Mouse (Mus musculus) hindbrain, embryonic 15.5 days (tissue): Measurements from ENCODE around the gene Nr1i3. TPM values are rescaled to one million over a fixed set of nuclear protein-coding genes. Genes with fewer than 3 reads are reported as not detected.

ENCODE experiments used
- ATAC-seq: fragments of 200-750 bp; cut with Nextera tagmentation; 2 replicates; pipeline ENCODE4 v1.8.0; 2017; ENCODE audit warnings: low read depth, moderate number of reproducible peaks, moderate TSS enrichment; ENCODE audit not compliant: low FRiP score
- H3K27ac ChIP-seq: fragments of 300-500 bp; sonication (generic); replicated peaks from 2 replicates; pipeline ENCODE4 v1.5.1; 2015; ENCODE audit warnings: mild to moderate bottlenecking, inconsistent platforms
- H3K27me3 ChIP-seq: fragments of 300-500 bp; sonication (generic); 2 replicates; pipeline ENCODE4 v1.6.1; 2015; ENCODE audit warnings: control low read depth, inconsistent platforms
- H3K36me3 ChIP-seq: fragments of 300-500 bp; sonication (generic); 2 replicates; pipeline ENCODE4 v1.6.1; 2015; ENCODE audit warnings: control low read depth, inconsistent platforms
- H3K4me1 ChIP-seq: fragments of 300-500 bp; sonication (generic); replicated peaks from 2 replicates; pipeline ENCODE4 v1.6.1; 2015; ENCODE audit warnings: control low read depth, inconsistent platforms
- H3K4me2 ChIP-seq: fragments of 300-500 bp; sonication (generic); 2 replicates; pipeline ENCODE4 v1.6.1; 2015; ENCODE audit warnings: moderate library complexity, mild to moderate bottlenecking, inconsistent platforms
- H3K4me3 ChIP-seq: fragments of 300-500 bp; sonication (generic); 2 replicates; pipeline ENCODE4 v1.5.1; 2015; ENCODE audit warnings: mild to moderate bottlenecking, inconsistent platforms
- H3K9ac ChIP-seq: fragments of 300-500 bp; sonication (generic); 2 replicates; pipeline ENCODE4 v1.6.1; 2015; ENCODE audit warnings: inconsistent platforms
- H3K9me3 ChIP-seq: fragments of 300-500 bp; sonication (generic); 2 replicates; pipeline ENCODE4 v1.6.1; 2016; ENCODE audit warnings: control low read depth, inconsistent platforms
- WGBS: fragments of 180-500 bp; shearing (Covaris S2); methylation state at CpG from one replicate; pipeline ENCODE4 v1.1.7; 2015; 5-methylcytosine and 5-hydroxymethylcytosine counted together
- polyA plus RNA-seq: library from polyadenylated mRNA; unstranded; fragments of >200 nt; fragmentation: Nextera tagmentation; extraction: Ambion mirVana; gene quantifications from 2 replicates; pipeline ENCODE4 v1.2.1, GENCODE M21; 2015

Nr1i3 gene
- polyA plus RNA-seq, 1 experiment from 2014 or later, result 0.49 TPM

DNA sequence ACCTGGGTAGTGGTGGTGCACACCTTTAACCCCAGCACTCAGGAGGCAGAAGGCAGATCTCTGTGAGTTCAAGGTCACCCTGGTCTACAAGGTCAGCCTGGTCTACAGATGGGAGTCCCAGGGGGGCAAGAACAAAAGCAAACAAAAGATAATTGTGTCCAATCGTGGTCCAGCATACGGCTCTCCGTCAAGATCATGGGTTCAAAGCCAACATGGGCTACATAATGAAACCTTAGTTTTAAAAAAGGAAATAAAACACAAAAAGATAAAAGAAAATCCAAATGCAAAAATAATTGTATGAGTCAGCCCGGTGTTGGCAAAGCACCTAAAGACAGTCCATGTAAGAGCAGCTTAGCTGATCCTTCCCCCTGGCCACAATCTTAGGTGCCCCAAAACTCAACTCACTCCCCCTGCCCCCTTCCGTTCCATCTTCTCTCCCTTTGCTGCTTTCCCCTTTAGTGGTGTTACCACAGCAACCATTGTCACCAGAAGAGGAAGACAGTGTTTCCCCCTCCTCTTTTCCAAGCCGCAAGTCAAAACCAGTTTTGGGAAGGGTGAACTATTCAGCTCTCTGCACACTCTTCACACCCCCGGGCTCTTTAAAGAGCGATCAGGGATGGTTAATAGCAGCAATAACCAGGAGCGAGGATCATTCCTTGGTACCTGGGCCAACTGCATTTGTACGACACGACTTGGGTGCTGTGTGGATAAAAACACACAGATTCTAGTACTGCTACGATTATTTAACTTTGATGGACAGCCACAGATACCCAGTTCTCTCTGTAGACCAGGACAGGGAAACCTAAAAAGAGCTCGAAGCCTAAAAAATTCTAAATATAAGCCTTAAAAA, 25.7 kb upstream of the Nr1i3 start:
- no peak overlapping the region for H3K9ac ChIP-seq
- no peak overlapping the region for H3K27ac ChIP-seq
- H3K9me3 ChIP-seq, result no peaks in the 10 kb centered on the region
- H3K4me2 ChIP-seq, result 0 out of 2 replicates have a peak overlapping the region, but pooled peaks have one; percentile 18
- H3K36me3 ChIP-seq, result no peaks in the 10 kb centered on the region
- WGBS, result 22% methylated on average over 13 of the region's 13 CpGs
- ATAC-seq, result 0 out of 2 replicates have a peak, but pooled peaks have one; percentile 44
- no peak overlapping the region for H3K4me3 ChIP-seq
- H3K4me1 ChIP-seq, result peaks cover 26% of the 10 kb centered on the region
- no peaks in the 10 kb centered on the region for H3K27me3 ChIP-seq

DNA sequence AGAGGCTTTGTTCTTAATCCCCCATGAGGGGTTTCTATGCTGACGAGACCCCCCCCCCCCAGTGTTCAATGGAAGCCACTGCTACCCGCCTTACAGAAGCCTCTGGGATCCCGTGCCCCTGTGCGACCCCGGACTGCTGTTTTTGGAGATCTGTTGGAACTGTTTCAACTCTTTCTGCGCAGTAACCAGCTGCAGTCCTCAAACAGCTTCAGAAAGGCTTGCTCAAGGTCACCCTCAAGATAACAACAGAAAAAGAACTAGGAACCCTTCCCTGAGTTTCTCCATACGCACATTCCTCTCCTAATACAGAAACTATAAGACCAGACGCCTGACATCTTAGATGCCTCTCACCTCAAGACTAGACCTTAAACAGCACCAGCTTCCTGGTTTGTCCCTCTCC, 24.7 kb upstream of the Nr1i3 start:
- H3K4me1 ChIP-seq, result peaks cover 35% of the 10 kb centered on the region
- no peaks in the 10 kb centered on the region for H3K36me3 ChIP-seq
- WGBS, result 8% methylated on average over 8 of the region's 8 CpGs
- no peak overlapping the region for H3K9ac ChIP-seq
- H3K9me3 ChIP-seq, result no peaks in the 10 kb centered on the region
- no peak overlapping the region for H3K4me3 ChIP-seq
- H3K27ac ChIP-seq, result peak overlapping the region; percentile 30; the same call in 1 of the 2 replicates
- peak overlapping the region; percentile 21; the same call in 1 of the 2 replicates for H3K4me2 ChIP-seq
- ATAC-seq, result no peak; the same call in 1 of the 2 replicates
- peaks cover 1% of the 10 kb centered on the region; the same call in 1 of the 2 replicates for H3K27me3 ChIP-seq

DNA sequence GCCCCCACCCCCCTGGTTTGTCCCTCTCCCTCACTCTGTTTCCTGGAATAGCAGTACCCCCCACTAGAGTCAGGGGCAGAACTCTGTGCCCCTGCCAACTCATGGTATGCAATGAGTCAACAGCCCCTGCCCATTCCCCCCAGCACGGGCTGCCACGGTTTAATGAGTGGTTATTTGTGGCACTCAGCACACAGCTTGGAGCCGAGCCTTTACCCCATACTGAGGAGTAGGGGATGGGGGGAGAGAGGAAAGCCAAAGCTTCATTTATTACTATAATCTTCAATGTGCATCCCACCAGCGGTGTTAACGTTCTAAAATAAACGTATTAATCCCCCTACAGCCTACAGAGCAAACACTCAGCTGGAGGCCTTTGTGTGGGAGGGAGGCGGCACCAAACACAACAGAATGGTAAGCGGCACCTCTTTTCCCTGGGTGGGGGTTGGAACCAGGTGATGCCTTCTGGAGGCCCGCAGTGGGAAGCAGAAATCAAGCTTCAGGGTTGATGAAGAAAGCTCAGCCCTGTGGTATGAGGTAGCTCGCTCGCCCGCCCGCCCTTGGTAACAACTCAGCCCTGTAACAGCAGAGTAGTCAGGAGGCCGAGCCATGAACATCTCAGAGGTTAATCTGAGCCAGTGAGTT, 24.2 kb upstream of the Nr1i3 start:
- Histone ChIP-seq H3K27me3 (peaks cover 7% of the 10 kb centered on the region; the same call in 1 of the 2 replicates), H3K4me1 (peaks cover 39% of the 10 kb centered on the region), H3K9ac (no peak overlapping the region), H3K4me3 (no peak overlapping the region), H3K9me3 (no peaks in the 10 kb centered on the region), H3K36me3 (no peaks in the 10 kb centered on the region), H3K4me2 (peak overlapping the region; percentile 21; the same call in 1 of the 2 replicates), H3K27ac (peak overlapping the region; percentile 30; the same call in 1 of the 2 replicates)
- WGBS, result 31% methylated on average over 14 of the region's 14 CpGs
- peak; percentile 36; the same call in 1 of the 2 replicates for ATAC-seq

DNA sequence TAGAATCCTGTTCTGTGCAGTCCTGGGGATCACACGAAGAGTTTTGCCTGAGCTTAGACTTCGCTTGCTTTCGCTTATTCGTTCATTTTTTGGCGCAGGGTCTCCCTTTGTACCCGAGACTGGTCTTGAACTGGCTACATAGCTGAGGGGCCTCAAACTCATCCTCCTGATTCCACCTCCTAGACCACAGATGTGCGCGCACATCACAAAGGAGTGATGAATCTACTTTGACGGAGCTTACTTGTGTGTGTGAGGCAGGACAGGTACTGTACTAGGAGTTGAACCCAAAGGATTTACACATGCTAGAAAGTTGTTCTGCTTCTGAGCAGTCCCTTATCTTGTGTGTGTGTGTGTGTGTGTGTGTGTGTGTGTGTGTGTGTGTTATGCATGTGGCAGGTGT, 22.9 kb upstream of the Nr1i3 start:
- no peak overlapping the region for H3K27ac ChIP-seq
- 94% methylated on average over 9 of the region's 9 CpGs for WGBS
- H3K9ac ChIP-seq, result no peak overlapping the region
- peaks cover 47% of the 10 kb centered on the region for H3K4me1 ChIP-seq
- ATAC-seq, result no peak
- peaks cover 16% of the 10 kb centered on the region for H3K27me3 ChIP-seq
- no peaks in the 10 kb centered on the region for H3K36me3 ChIP-seq
- no peaks in the 10 kb centered on the region for H3K9me3 ChIP-seq
- no peak overlapping the region for H3K4me3 ChIP-seq
- H3K4me2 ChIP-seq, result no peak overlapping the region

DNA sequence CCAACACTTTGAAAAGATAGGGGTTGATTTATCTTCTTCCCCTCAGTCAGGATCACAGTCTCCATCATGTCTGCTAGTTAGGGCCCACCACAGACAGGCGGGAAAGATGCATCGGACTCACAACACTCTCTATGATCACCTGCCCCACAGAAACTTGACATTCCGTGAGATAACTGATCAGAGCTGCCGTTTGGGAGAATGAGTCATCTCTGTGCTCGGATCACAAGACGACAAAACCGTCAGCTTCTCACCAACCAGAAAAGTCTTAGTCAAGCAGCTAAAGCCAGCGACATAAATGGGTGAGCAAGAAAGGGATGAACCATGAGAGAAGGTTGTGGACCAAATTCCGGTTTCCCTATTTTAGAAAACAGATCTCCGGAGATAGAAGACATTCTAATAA, 21.5 kb upstream of the Nr1i3 start:
- Histone ChIP-seq H3K9me3 (no peaks in the 10 kb centered on the region), H3K4me2 (peak overlapping the region; percentile 97; the same call in 1 of the 2 replicates), H3K4me1 (peaks cover 53% of the 10 kb centered on the region), H3K27me3 (peaks cover 28% of the 10 kb centered on the region), H3K4me3 (no peak overlapping the region), H3K9ac (no peak overlapping the region), H3K27ac (no peak overlapping the region), H3K36me3 (no peaks in the 10 kb centered on the region)
- no peak for ATAC-seq
- WGBS, result 47% methylated on average over 10 of the region's 10 CpGs

DNA sequence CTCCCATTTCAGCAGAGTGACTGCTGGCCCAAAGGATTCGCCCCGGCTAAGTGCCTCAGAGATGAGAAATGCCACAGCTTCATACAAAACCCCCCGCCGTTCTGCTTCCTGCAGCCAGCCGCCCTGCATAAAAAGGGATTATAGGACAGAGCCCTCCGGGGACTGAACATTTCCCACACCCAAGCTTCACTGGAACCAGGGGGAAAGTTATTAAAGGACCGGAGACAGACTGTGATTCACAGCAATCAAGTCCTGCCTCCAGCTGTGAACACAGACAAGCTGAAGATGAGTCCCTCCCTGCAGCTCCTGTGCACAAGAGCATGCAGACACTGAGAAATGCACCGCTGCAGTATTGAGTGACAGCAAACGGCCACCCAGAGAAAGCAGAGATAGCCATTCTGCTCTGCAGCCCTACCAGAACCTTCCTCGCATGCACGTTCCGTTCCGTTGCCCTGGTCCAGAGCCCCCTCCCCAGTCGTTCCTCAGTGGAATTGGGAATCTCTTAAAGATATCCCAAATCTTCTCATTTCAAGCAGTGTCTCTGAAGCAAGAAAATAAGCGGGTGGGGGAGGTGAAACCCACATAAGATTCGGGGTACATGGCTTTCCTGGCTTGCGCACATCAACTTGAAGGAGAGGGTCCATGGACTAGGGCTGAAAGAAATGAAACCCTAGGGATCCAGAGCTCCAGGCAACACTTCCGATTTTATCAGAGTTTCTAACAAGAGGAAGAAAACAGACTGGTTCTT, 20.5 kb upstream of the Nr1i3 start:
- Histone ChIP-seq H3K36me3 (no peaks in the 10 kb centered on the region), H3K27me3 (peaks cover 34% of the 10 kb centered on the region), H3K4me1 (peaks cover 49% of the 10 kb centered on the region), H3K9me3 (no peaks in the 10 kb centered on the region), H3K9ac (peak overlapping the region; percentile 45), H3K4me3 (peak overlapping the region; percentile 31), H3K4me2 (peak overlapping the region; percentile 97), H3K27ac (peak overlapping the region; percentile 39; the same call in 1 of the 2 replicates)
- WGBS, result 4% methylated on average over 18 of the region's 18 CpGs
- no peak for ATAC-seq

DNA sequence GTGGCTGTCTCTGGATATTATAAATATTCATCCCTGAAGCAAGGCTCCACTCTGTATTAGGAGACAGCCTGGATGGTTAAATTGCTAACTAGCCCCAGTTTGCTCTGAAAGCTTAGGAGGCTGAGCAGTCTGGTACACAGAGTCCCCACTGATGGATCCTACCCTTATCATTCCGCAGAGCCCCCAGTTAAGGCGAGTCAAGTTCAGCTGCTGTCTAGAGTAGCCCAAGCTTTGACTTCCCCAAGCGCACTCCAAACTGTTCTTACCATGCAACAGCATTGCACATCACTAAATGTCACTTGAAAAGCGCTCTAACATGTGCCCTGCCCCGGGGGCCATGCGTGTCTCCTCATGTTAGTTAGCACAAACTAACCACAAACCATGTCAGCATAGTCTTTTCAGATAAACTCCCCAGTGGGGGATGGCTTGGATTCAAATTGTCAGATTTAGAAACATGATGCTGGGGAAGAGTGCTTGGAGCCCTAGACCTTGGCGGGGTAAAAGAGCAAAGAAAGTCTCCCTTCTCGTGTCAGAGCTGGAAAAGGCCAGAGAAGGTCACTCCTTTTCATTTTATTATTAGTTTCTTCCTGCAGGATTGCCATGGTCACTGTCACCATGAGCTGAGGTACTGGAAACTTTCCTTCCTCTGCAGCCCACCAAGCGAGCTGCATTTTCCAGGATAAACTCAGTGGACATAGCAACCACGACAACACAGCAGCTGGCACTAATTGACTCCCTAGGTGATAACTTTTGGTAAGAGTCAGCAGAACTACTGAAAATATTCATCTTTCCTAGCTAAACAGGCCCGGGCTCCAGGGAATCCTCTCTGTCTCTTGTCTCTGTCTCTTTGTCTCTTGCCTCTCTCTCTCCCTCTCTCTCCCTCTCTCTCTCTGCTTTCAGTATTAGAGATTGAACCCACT, 19.6 kb upstream of the Nr1i3 start:
- no peak for ATAC-seq
- Histone ChIP-seq H3K36me3 (no peaks in the 10 kb centered on the region), H3K4me3 (peak overlapping the region; percentile 31; the same call in 1 of the 2 replicates), H3K27me3 (peaks cover 37% of the 10 kb centered on the region), H3K27ac (no peak overlapping the region), H3K9me3 (no peaks in the 10 kb centered on the region), H3K9ac (no peak overlapping the region), H3K4me1 (peaks cover 42% of the 10 kb centered on the region), H3K4me2 (peak overlapping the region; percentile 97)
- 23% methylated on average over 11 of the region's 11 CpGs for WGBS

DNA sequence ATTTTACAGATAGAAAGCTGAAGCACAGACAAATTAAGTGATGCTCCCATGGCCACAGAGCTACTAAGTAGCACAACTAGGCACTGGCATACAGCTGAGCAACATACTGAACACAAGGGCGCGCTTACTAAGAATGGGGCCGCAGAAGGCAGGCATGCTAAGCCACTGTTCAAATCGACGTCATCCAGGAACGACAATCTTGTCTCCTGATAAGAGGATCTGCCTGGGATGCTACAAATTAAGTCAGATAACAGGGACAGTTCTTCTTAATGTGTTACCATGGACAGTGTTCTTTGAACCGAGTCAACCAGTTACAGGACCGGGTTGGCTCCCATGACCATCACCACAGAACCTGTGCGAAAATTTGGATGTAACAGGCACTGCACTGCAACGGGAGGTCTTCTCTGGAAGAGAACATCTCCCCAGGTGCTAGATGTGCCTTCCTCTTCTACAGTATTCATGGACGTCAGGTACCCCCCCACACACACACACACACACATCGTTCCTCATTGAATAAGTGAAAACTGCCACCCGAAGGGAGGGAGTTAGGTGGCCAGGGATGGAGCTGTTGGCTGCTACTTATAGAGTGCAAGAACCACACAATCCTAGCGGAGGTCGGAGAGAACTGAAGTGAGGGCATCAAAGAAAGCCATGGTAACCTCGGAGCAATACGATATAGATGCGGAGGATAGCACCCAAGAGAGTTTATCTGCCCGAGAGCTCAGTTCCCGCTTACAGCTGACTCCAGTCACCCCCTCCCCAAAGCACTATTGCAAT, 18.5 kb upstream of the Nr1i3 start:
- ATAC-seq, result no peak
- Histone ChIP-seq H3K9me3 (no peaks in the 10 kb centered on the region), H3K4me2 (peak overlapping the region; percentile 97)

GRCm38 (mm10) chr1:171195887-171196397, 17.8 kb upstream of the Nr1i3 start, which contains the start of gene Pcp4l1:
Gene Pcp4l1 (minus strand): TSS chr1:171196268.
- peak within 1 kb of the TSS; percentile 55 for H3K9ac ChIP-seq
- ATAC-seq, result peak; percentile 82
- under 1% methylated on average over 33 of the region's 33 CpGs for WGBS
- no peaks in the 10 kb centered on the region for H3K9me3 ChIP-seq
- peak within 1 kb of the TSS; percentile 61 for H3K4me3 ChIP-seq
- H3K27me3 ChIP-seq, result peaks cover 37% of the 10 kb centered on the region
- peaks cover 35% of the 10 kb centered on the region for H3K4me1 ChIP-seq
- H3K27ac ChIP-seq, result no peak within 1 kb of the TSS
- H3K36me3 ChIP-seq, result no peaks in the 10 kb centered on the region
- peak within 1 kb of the TSS; percentile 97 for H3K4me2 ChIP-seq

More for the DNA sequence above, 18.5 kb upstream of the Nr1i3 start:
- no peaks in the 10 kb centered on the region for H3K36me3 ChIP-seq
- peaks cover 37% of the 10 kb centered on the region for H3K27me3 ChIP-seq
- H3K4me1 ChIP-seq, result peaks cover 35% of the 10 kb centered on the region
- H3K9ac ChIP-seq, result peak overlapping the region; percentile 55
- no peak overlapping the region for H3K27ac ChIP-seq
- 6% methylated on average over 20 of the region's 20 CpGs for WGBS
- H3K4me3 ChIP-seq, result peak overlapping the region; percentile 61

DNA sequence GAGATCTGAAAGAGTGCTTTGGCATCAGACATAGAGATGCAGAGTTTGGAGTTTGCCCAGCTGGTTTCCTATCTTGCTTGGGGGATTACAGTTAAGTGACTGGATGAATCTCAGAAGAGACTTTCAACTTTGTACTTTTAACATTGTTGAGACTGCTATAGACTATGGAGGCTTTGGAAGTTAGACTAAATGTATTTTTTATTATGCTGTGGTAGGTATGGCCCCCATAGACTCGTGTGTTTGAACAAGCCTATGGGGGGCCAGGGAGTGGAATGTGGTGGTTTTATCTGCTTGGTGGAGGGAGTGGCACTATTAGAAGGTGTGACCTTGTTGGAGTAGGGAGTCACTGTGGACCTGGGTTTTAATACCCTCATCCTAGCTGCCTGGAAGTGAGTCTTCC, 14.2 kb upstream of the Nr1i3 start:
- Histone ChIP-seq H3K4me2 (no peak overlapping the region), H3K9ac (no peak overlapping the region), H3K4me3 (no peak overlapping the region), H3K27ac (no peak overlapping the region), H3K9me3 (no peaks in the 10 kb centered on the region), H3K27me3 (peaks cover 31% of the 10 kb centered on the region), H3K36me3 (no peaks in the 10 kb centered on the region), H3K4me1 (peaks cover 16% of the 10 kb centered on the region)
- ATAC-seq, result no peak
- 64% methylated on average over 1 of the region's 1 CpGs for WGBS
